Mouse (Mus musculus): ENCODE data around the gene Tep1.
A peak's percentile ranks its signal among the peaks of the same experiment; 100 is the strongest.
"Not testable (repeated sequence)": the region's sequence is repeated elsewhere in the genome, so short reads cannot be mapped to it uniquely, and the experiment has no call there.

Gene Tep1

GRCm38 (mm10) chr14:50869889-50870804 is at the start of gene Tep1:
Tep1 (minus strand) TSS chr14:50870560.
- DNase-seq (ENCODE audit: extremely low read depth, low read depth), result peak; percentile 70

GRCm38 (mm10) chr14:50911356-50911755 is 41.0 kb upstream of the Tep1 start:
- DNase-seq (ENCODE audit: extremely low read depth, low read depth), result no peak

GRCm38 (mm10) chr14:50908126-50908525 is 37.8 kb upstream of the Tep1 start:
- DNase-seq (ENCODE audit: extremely low read depth, low read depth), result no peak

GRCm38 (mm10) chr14:50905327-50905726 is 35.0 kb upstream of the Tep1 start:
- not testable (repeated sequence) for DNase-seq (ENCODE audit: extremely low read depth, low read depth)

- DNase-seq (ENCODE audit: extremely low read depth, low read depth), result no peak
Measured at GRCm38 (mm10) chr14:50904828-50905129, 34.4 kb upstream of the Tep1 start.

- no peak for DNase-seq (ENCODE audit: extremely low read depth, low read depth)
Measured at GRCm38 (mm10) chr14:50903973-50904827, 33.8 kb upstream of the Tep1 start.

- peak; percentile 6 for DNase-seq (ENCODE audit: extremely low read depth, low read depth)
Measured at GRCm38 (mm10) chr14:50897992-50898391, 27.6 kb upstream of the Tep1 start.

GRCm38 (mm10) chr14:50897374-50897765 is 27.0 kb upstream of the Tep1 start, which contains the start of gene Klhl33:
Klhl33 (minus strand) TSS chr14:50897507.
- no peak for DNase-seq (ENCODE audit: extremely low read depth, low read depth)

GRCm38 (mm10) chr14:50896747-50897373 is 26.5 kb upstream of the Tep1 start:
- DNase-seq (ENCODE audit: extremely low read depth, low read depth), result no peak

- no peak for DNase-seq (ENCODE audit: extremely low read depth, low read depth)
Measured at GRCm38 (mm10) chr14:50895985-50896746, 25.8 kb upstream of the Tep1 start.

- DNase-seq (ENCODE audit: extremely low read depth, low read depth), result no peak
Measured at GRCm38 (mm10) chr14:50895407-50895806, 25.0 kb upstream of the Tep1 start.

- no peak for DNase-seq (ENCODE audit: extremely low read depth, low read depth)
Measured at GRCm38 (mm10) chr14:50892541-50893459, 22.4 kb upstream of the Tep1 start.

GRCm38 (mm10) chr14:50892091-50892490 is 21.7 kb upstream of the Tep1 start:
- no peak for DNase-seq (ENCODE audit: extremely low read depth, low read depth)

GRCm38 (mm10) chr14:50891621-50892020 is 21.3 kb upstream of the Tep1 start:
- no peak for DNase-seq (ENCODE audit: extremely low read depth, low read depth)

GRCm38 (mm10) chr14:50876236-50876950 is 6.0 kb upstream of the Tep1 start:
- DNase-seq (ENCODE audit: extremely low read depth, low read depth), result no peak

- DNase-seq (ENCODE audit: extremely low read depth, low read depth), result no peak
Measured at GRCm38 (mm10) chr14:50875591-50876230, 5.4 kb upstream of the Tep1 start.

GRCm38 (mm10) chr14:50875175-50875574 is 4.8 kb upstream of the Tep1 start:
- DNase-seq (ENCODE audit: extremely low read depth, low read depth), result no peak

GRCm38 (mm10) chr14:50871284-50871683 is 924 bp upstream of the Tep1 start:
- DNase-seq (ENCODE audit: extremely low read depth, low read depth), result no peak

GRCm38 (mm10) chr14:50870805-50871143 is 414 bp upstream of the Tep1 start:
- DNase-seq (ENCODE audit: extremely low read depth, low read depth), result no peak
